Mouse (Mus musculus): ENCODE measurements around the gene Zfp771.

- TF ChIP-seq CTCF (IDR thresholded peaks at IDR 0.05; ENCODE audit: low read depth, low read length): no peak
- no peak for TF ChIP-seq POLR2AphosphoS5 (IDR thresholded peaks at IDR 0.05; ENCODE audit: insufficient replicate concordance, low read depth, low read length)
Measured at GRCm38 (mm10) chr7:127217475-127217874, 26.6 kb upstream of the Zfp771 start.

Data from G1E (cell line).